Comparison of ENCODE assay signal across 21 mouse cellular contexts in the genomic region with DNA sequence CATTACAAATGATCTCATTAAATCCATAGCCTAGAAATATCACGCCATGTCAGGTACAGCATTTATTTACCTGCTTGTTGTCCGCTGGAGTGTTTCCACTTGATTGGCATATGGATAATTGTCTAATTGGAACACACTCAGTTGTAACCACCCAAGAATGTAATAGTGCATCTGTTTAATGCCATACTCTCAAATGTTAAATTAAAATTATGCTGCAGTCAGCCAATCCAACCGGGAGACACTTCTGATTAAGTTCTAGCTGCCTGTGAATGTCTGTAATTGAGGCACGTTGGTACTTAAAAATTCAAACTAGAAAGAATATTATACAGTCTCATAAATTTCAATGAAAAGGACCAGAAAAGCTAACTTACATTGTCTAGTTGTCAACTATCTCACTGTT.
"Had no signal": no experiment of that assay in that cellular context is flagged by ENCODE, and none has a peak within 500 bp of the region (broad histone marks: within the 10 kb centered on the region; RNA-seq: fewer than 3 reads in every experiment).

No protein-coding gene starts in this region.

- ATAC-seq: liver, embryonic 12.5 days; midbrain, embryonic 13.5 days; midbrain, embryonic 16.5 days had no signal

- H3K9ac ChIP-seq: kidney, embryonic 15.5 days; limb, embryonic 13.5 days; liver, embryonic 12.5 days; liver, embryonic 15.5 days; lung, embryonic 15.5 days; midbrain, embryonic 13.5 days had no signal

- DNase-seq: kidney, adult 8-10 months; kidney, postnatal 10 days; kidney, postnatal 36 days; layer of hippocampus, adult 9-11 months; liver; lung, adult 18-20 months; lung, postnatal 10 days; lung, postnatal 36 days; thymus, adult 18-20 months; thymus, postnatal 36 days had no signal

- H3K4me3 ChIP-seq: kidney, embryonic 15.5 days; limb, embryonic 10.5 days; limb, embryonic 13.5 days; liver, embryonic 12.5 days; liver, embryonic 15.5 days; lung, embryonic 15.5 days; megakaryocyte, embryonic 14.5 days; midbrain, embryonic 10.5 days; midbrain, embryonic 13.5 days; myocyte had no signal

- H3K27ac ChIP-seq: kidney, embryonic 15.5 days; limb, embryonic 10.5 days; limb, embryonic 13.5 days; liver, embryonic 12.5 days; liver, embryonic 15.5 days; lung, embryonic 15.5 days; midbrain, embryonic 10.5 days; midbrain, embryonic 13.5 days had no signal

- H3K36me3 ChIP-seq: kidney, embryonic 15.5 days; limb, embryonic 10.5 days; limb, embryonic 13.5 days; liver, embryonic 12.5 days; liver, embryonic 15.5 days; lung, embryonic 15.5 days; midbrain, embryonic 10.5 days had no signal

- H3K9me3 ChIP-seq: kidney, embryonic 15.5 days; limb, embryonic 10.5 days; liver, embryonic 15.5 days; lung, embryonic 15.5 days had no signal

- H3K4me1 ChIP-seq: kidney, embryonic 15.5 days; limb, embryonic 13.5 days; liver, embryonic 12.5 days; lung, embryonic 15.5 days; megakaryocyte, embryonic 14.5 days had no signal

- H3K4me2 ChIP-seq: kidney, embryonic 15.5 days; limb, embryonic 13.5 days; liver, embryonic 12.5 days; liver, embryonic 15.5 days; lung, embryonic 15.5 days; midbrain, embryonic 13.5 days had no signal

- H3K27me3 ChIP-seq: kidney, embryonic 15.5 days; limb, embryonic 13.5 days; liver, embryonic 12.5 days; liver, embryonic 15.5 days; lung, embryonic 15.5 days; megakaryocyte, embryonic 14.5 days; midbrain, embryonic 13.5 days had no signal
